Mouse (Mus musculus): ENCODE measurements around the gene Taf6l. TPM values are rescaled to one million over a fixed set of nuclear protein-coding genes. Genes with fewer than 3 reads are reported as not detected.

The Taf6l gene
- polyA plus RNA-seq, 1 experiment from 2014 or later: 28.4 TPM

DNA sequence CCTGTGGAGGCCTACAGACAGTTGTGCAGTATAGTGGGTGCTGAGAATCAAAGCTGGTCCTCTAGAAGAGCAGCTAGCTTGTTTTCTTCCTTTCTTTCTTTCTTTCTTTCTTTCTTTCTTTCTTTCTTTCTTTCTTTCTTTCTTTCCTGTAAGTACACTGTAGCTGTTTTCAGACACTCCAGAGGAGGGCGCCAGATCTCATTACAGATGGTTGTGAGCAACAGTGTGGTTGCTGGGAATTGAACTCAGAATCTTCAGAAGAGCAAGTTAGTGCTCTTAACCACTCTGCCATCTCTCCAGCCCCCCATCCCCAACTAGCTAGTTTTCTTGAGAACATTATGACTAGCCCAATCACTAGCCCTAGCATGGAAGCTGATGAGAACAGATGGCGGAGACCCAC is 25.5 kb downstream of the Taf6l start:
- H3K4me3 ChIP-seq (replicated peaks; ENCODE audit: low read depth, low read length): no peak overlapping the region
- no peak overlapping the region for H3K4me2 ChIP-seq (ENCODE audit: low read length)
- H3K9me3 ChIP-seq (replicated peaks; ENCODE audit: low read length): no peaks in the 10 kb centered on the region
- peak; percentile 28 for TF ChIP-seq CTCF (IDR thresholded peaks at IDR 0.05; ENCODE audit: low read depth)
- H3K36me3 ChIP-seq (ENCODE audit: insufficient read depth, low read length): peaks cover 36% of the 10 kb centered on the region
- H3K27me3 ChIP-seq (ENCODE audit: insufficient read depth, low read length): no peaks in the 10 kb centered on the region
- H3K27ac ChIP-seq: no peak overlapping the region
- ATAC-seq (replicated peaks; ENCODE audit: low FRiP score, low read depth) (no peak), DNase-seq (ENCODE audit: low spot score) (no peak)
- 90% methylated on average over 2 of the region's 2 CpGs for WGBS
- H3K4me1 ChIP-seq (replicated peaks; ENCODE audit: insufficient read depth, low read length): peaks cover 5% of the 10 kb centered on the region
- H3K9ac ChIP-seq (ENCODE audit: low read depth, low read length): no peak overlapping the region

DNA sequence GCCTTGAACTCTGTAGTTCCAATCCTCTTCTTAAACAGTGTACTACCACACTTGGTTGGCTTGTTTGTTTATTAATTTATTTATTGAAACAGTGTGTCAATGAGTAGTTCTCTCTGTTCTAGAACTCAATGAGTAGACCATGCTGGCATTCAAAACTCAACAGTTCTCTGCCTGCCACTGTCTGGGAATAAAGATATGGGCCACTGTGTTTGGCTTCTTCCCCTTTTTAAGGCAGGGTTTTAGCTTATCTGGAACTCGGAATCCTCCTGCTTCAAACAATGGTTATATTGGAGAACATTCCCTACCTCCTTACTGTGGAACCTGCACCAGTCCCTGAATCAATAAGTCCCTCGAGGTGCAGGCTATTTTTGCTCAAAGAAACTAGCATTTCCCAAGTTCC is 27.3 kb downstream of the Taf6l start:
- no peak for DNase-seq (ENCODE audit: low spot score)
- TF ChIP-seq CTCF (IDR thresholded peaks at IDR 0.05; ENCODE audit: low read depth): no peak
- WGBS: 90% methylated on average over 2 of the region's 2 CpGs
- no peak for ATAC-seq (replicated peaks; ENCODE audit: low FRiP score, low read depth)
- no peak overlapping the region for H3K9ac ChIP-seq (ENCODE audit: low read depth, low read length)
- H3K4me2 ChIP-seq (ENCODE audit: low read length): no peak overlapping the region
- H3K27ac ChIP-seq: no peak overlapping the region
- peaks cover 5% of the 10 kb centered on the region for H3K4me1 ChIP-seq (replicated peaks; ENCODE audit: insufficient read depth, low read length)
- no peak overlapping the region for H3K4me3 ChIP-seq (replicated peaks; ENCODE audit: low read depth, low read length)
- peaks cover 22% of the 10 kb centered on the region for H3K36me3 ChIP-seq (ENCODE audit: insufficient read depth, low read length)
- no peaks in the 10 kb centered on the region for H3K27me3 ChIP-seq (ENCODE audit: insufficient read depth, low read length)
- no peaks in the 10 kb centered on the region for H3K9me3 ChIP-seq (replicated peaks; ENCODE audit: low read length)

DNA sequence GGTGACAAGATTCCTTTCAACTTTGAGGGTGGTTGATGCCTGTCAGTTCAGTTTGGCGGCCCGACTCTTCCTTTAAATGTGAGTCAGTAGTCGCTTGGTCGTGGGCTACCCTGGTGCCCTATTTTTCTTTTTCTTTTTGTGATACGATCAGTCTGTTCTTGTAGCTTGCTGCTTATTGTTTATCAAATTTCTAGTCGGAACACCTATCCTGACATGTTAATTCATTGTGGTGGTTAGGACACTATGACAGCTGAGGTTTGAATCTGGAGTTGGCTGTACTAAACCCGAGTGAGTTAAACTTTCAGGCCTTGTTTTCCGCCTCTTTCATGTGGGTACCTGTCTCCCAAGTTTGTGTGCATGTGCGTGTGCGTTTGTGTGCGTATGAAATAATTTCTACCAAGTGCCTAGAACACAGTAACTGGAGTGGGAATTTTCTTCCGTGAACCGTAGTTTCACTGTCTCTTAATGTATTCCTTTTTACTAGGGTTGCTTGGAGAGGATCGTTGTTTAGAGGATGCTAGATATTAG is 28.7 kb downstream of the Taf6l start:
- H3K27me3 ChIP-seq (ENCODE audit: insufficient read depth, low read length): no peaks in the 10 kb centered on the region
- peak overlapping the region; percentile 98 for H3K4me3 ChIP-seq (replicated peaks; ENCODE audit: low read depth, low read length)
- peaks cover 11% of the 10 kb centered on the region; the same call in 1 of the 2 replicates for H3K36me3 ChIP-seq (ENCODE audit: insufficient read depth, low read length)
- peaks cover 5% of the 10 kb centered on the region for H3K4me1 ChIP-seq (replicated peaks; ENCODE audit: insufficient read depth, low read length)
- H3K9me3 ChIP-seq (replicated peaks; ENCODE audit: low read length): no peaks in the 10 kb centered on the region
- 2% methylated on average over 14 of the region's 14 CpGs for WGBS
- ATAC-seq (replicated peaks; ENCODE audit: low FRiP score, low read depth): no peak; the same call in 1 of the 2 replicates
- no peak for TF ChIP-seq CTCF (IDR thresholded peaks at IDR 0.05; ENCODE audit: low read depth)
- H3K4me2 ChIP-seq (ENCODE audit: low read length): peak overlapping the region; percentile 58
- DNase-seq (ENCODE audit: low spot score): no peak
- peak overlapping the region; percentile 91 for H3K27ac ChIP-seq
- peak overlapping the region; percentile 98 for H3K9ac ChIP-seq (ENCODE audit: low read depth, low read length)

DNA sequence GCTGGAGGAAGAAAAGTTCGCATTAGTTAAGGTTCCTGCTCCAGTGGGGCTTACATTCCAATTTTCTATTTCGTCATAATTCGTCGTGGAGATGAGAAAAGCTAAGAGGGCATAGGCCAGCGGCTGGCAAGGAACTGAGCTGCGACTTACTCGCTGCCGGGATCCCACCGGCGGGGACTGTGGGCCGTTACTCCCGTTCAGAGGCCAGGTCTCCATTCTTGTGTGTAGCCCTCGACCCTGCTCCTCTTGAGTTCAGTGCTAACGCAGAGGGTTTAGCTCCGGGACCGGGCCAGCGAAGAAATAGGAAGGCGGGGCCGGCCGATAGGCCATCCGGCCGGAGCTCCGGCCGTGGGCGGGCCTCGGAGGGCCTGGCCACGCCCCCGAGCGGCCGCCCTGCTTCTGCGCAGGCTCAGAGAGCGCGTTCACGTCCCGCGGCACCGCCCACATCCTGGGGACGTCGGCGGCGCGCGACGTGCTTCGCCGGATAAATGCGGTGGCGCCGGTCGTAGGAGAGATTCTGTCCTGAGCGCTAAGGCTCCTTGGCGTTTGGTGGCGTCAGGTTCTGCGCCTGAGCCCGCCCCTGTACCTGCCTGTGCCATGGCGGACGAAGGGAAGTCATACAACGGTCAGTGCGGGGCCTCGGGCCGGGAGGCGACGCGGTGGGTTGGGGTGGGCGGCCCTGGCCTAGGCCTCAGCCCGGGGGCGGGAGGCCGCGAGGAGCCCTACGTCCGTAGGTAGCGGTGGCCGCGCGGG is 29.4 kb downstream of the Taf6l start, which contains the start of gene Nxf1:
Nxf1 (plus strand) TSS at position 439 of the 753 bp plus-strand sequence.
- DNase-seq (ENCODE audit: low spot score) (peak; percentile 96), ATAC-seq (replicated peaks; ENCODE audit: low FRiP score, low read depth) (peak; percentile 93)
- under 1% methylated on average over 75 of the region's 75 CpGs for WGBS
- Histone ChIP-seq H3K27me3 (ENCODE audit: insufficient read depth, low read length) (no peaks in the 10 kb centered on the region), H3K36me3 (ENCODE audit: insufficient read depth, low read length) (peaks cover 8% of the 10 kb centered on the region; the same call in 1 of the 2 replicates), H3K4me1 (replicated peaks; ENCODE audit: insufficient read depth, low read length) (peaks cover 5% of the 10 kb centered on the region), H3K27ac (peak within 1 kb of the TSS; percentile 91), H3K4me3 (replicated peaks; ENCODE audit: low read depth, low read length) (peak within 1 kb of the TSS; percentile 98), H3K9ac (ENCODE audit: low read depth, low read length) (peak within 1 kb of the TSS; percentile 98), H3K4me2 (ENCODE audit: low read length) (peak within 1 kb of the TSS; percentile 58), H3K9me3 (replicated peaks; ENCODE audit: low read length) (no peaks in the 10 kb centered on the region)
- peak; percentile 20; the same call in 1 of the 2 replicates for TF ChIP-seq CTCF (IDR thresholded peaks at IDR 0.05; ENCODE audit: low read depth)

DNA sequence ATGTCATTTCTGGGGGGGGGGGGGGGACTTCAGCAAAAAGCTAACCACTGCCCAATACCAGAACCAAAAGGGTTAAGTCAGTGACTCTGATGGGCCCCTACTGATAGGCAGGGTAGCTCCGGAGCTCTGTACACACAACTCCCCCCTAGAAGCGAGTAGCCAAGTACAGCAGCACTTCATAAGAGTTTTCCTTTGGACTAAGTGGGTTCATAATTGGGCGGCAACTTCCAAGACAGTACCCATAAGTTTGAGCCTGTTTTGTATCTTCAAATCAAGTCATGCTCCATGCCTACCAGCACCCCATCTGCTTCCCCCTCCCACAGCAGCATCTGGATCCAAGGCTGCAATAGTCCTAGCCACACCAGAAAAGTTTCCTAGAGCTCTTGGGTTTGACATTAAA is 30.6 kb downstream of the Taf6l start:
- H3K4me2 ChIP-seq (ENCODE audit: low read length): no peak overlapping the region
- no peak overlapping the region for H3K9ac ChIP-seq (ENCODE audit: low read depth, low read length)
- no peak overlapping the region for H3K27ac ChIP-seq
- no peaks in the 10 kb centered on the region for H3K9me3 ChIP-seq (replicated peaks; ENCODE audit: low read length)
- DNase-seq (ENCODE audit: low spot score) (no peak), ATAC-seq (replicated peaks; ENCODE audit: low FRiP score, low read depth) (no peak)
- H3K27me3 ChIP-seq (ENCODE audit: insufficient read depth, low read length): no peaks in the 10 kb centered on the region
- peaks cover 5% of the 10 kb centered on the region for H3K4me1 ChIP-seq (replicated peaks; ENCODE audit: insufficient read depth, low read length)
- TF ChIP-seq CTCF (IDR thresholded peaks at IDR 0.05; ENCODE audit: low read depth): no peak
- H3K4me3 ChIP-seq (replicated peaks; ENCODE audit: low read depth, low read length): no peak overlapping the region
- H3K36me3 ChIP-seq (ENCODE audit: insufficient read depth, low read length): peaks cover 17% of the 10 kb centered on the region
- WGBS: 62% methylated on average over 3 of the region's 3 CpGs

DNA sequence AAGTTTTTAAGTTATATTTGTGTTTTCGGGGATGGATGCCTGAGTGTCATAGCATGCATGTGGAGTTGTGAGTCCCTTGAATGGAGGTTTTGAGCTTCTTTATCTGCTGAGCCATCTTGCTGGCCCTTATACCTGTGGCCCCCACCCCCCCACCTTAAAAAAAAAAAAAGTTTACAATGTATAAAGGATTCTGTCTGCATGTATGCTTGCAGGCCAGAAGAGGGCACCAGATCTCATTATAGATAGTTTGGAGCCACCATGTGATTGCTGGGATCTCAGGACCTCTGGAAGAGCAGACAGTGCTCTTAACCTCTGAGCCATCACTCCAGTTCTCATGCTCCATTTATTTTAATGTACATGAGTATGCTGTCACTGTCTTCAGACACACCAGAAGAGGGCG is 38.8 kb downstream of the Taf6l start:
- WGBS: 75% methylated on average over 2 of the region's 2 CpGs
- peak; percentile 63 for TF ChIP-seq CTCF (IDR thresholded peaks at IDR 0.05; ENCODE audit: low read depth)
- Histone ChIP-seq H3K4me3 (replicated peaks; ENCODE audit: low read depth, low read length) (no peak overlapping the region), H3K27ac (no peak overlapping the region), H3K4me2 (ENCODE audit: low read length) (no peak overlapping the region), H3K27me3 (ENCODE audit: insufficient read depth, low read length) (no peaks in the 10 kb centered on the region), H3K4me1 (replicated peaks; ENCODE audit: insufficient read depth, low read length) (0 out of 2 replicates have a peak, but pooled peaks cover 5% of the 10 kb centered on the region), H3K9me3 (replicated peaks; ENCODE audit: low read length) (no peaks in the 10 kb centered on the region), H3K9ac (ENCODE audit: low read depth, low read length) (no peak overlapping the region), H3K36me3 (ENCODE audit: insufficient read depth, low read length) (peaks cover 54% of the 10 kb centered on the region)
- no peak for ATAC-seq (replicated peaks; ENCODE audit: low FRiP score, low read depth)
- DNase-seq (ENCODE audit: low spot score): peak; percentile 51
